Mouse (Mus musculus) retina, postnatal 1 day (tissue): ENCODE measurements around the gene Lrfn3.
A peak's percentile ranks its signal among the peaks of the same experiment; 100 is the strongest.

Source experiments
- DNase-seq: peaks from one replicate; pipeline ENCODE4 v3.0.0-alpha.2; 2012

Lrfn3 gene

GRCm38 (mm10) chr7:30339432-30340109 is 23.0 kb downstream of the Lrfn3 start:
- DNase-seq = no peak

- peak; percentile 94 for DNase-seq
These were observed 26.2 kb downstream of the Lrfn3 start for GRCm38 (mm10) chr7:30336384-30336783.

- DNase-seq = no peak
These were observed 26.9 kb downstream of the Lrfn3 start for GRCm38 (mm10) chr7:30335688-30336087.

GRCm38 (mm10) chr7:30334563-30334962 is 28.0 kb downstream of the Lrfn3 start:
- DNase-seq = no peak

- peak; percentile 80 for DNase-seq
These were observed 29.1 kb downstream of the Lrfn3 start for GRCm38 (mm10) chr7:30333436-30333835.

GRCm38 (mm10) chr7:30332622-30333259 is 29.8 kb downstream of the Lrfn3 start:
- DNase-seq = no peak

GRCm38 (mm10) chr7:30331887-30332286 is 30.7 kb downstream of the Lrfn3 start:
- peak; percentile 97 for DNase-seq

GRCm38 (mm10) chr7:30328379-30328778 is 34.2 kb downstream of the Lrfn3 start:
- no peak for DNase-seq

- DNase-seq = peak; percentile 60
These were observed 35.4 kb downstream of the Lrfn3 start for GRCm38 (mm10) chr7:30327140-30327539.

- no peak for DNase-seq
These were observed 36.1 kb downstream of the Lrfn3 start for GRCm38 (mm10) chr7:30326427-30326826.

- DNase-seq = peak; percentile 75
These were observed 37.2 kb downstream of the Lrfn3 start for GRCm38 (mm10) chr7:30325364-30325763.

- no peak for DNase-seq
These were observed 38.1 kb downstream of the Lrfn3 start for GRCm38 (mm10) chr7:30324300-30324944.

GRCm38 (mm10) chr7:30323795-30324194 is 38.8 kb downstream of the Lrfn3 start, which contains the start of gene Sdhaf1:
Sdhaf1 (minus strand) TSS chr7:30323895.
- DNase-seq = no peak

GRCm38 (mm10) chr7:30322865-30323264 is 39.7 kb downstream of the Lrfn3 start:
- DNase-seq = no peak

GRCm38 (mm10) chr7:30322285-30322667 is 40.3 kb downstream of the Lrfn3 start:
- peak; percentile 97 for DNase-seq

- DNase-seq = peak; percentile 67
These were observed 40.9 kb downstream of the Lrfn3 start, which contains the start of gene E130208F15Rik for GRCm38 (mm10) chr7:30321539-30322284. E130208F15Rik (plus strand) TSS chr7:30321740.

- no peak for DNase-seq
These were observed 41.6 kb downstream of the Lrfn3 start for GRCm38 (mm10) chr7:30320946-30321345.

GRCm38 (mm10) chr7:30318142-30318541 is 44.4 kb downstream of the Lrfn3 start:
- no peak for DNase-seq

GRCm38 (mm10) chr7:30315559-30316529 is 46.7 kb downstream of the Lrfn3 start:
- DNase-seq = no peak

- DNase-seq = no peak
These were observed 47.8 kb downstream of the Lrfn3 start, which contains the start of gene Syne4 for GRCm38 (mm10) chr7:30314721-30315155. Syne4 (plus strand) TSS chr7:30314807.

GRCm38 (mm10) chr7:30313666-30314320 is 48.8 kb downstream of the Lrfn3 start:
- no peak for DNase-seq
